Mouse (Mus musculus) embryo, embryonic 11.5 days (tissue): Measurements from ENCODE around the gene Snx33.
A peak's percentile ranks its signal among the peaks of the same experiment; 100 is the strongest.
"Not testable (repeated sequence)": the region's sequence is repeated elsewhere in the genome, so short reads cannot be mapped to it uniquely, and the experiment has no call there.

Experiments used
- DNase-seq: peaks from one replicate; pipeline ENCODE4 v3.0.0-alpha.2; 2012; ENCODE audit warnings: low read depth, low spot score

Snx33 gene

DNA sequence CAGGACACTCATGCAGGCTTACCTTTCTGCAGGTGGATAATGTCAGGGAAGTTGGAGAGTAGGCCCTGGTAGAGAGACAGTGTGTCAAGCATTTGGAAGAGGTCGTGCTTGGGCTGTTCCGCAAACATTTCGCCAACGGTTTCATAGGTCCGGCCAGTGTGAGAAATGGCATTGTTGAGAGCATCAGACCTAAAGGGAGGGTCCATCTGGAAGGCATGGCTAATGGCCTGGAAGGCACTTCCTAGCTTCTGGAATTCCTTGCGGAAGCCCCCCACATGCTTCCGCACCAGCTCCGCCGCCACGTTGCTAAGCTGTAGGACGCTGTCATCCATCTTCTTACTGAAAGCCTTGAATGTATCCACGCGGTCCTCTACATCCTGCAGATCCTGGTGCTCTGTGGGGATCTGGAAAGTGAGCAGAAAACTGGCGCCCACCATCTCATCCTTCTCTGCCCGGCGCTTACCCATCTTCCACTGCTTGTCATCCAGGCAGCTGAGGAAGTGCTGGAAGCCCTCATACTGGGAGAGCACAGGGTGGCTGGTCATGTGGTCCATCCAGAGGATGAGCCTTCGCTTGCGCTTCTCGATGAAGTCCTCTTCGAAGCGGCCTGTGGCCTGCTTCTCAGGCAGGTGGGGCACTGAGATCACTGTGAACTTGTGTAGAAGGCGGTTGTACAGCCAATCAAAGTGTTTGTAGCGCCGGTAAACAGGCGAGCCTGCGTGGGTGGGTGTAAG, 2.7 kb downstream of the Snx33 start:
- DNase-seq = no peak

- no peak for DNase-seq
Measured at GRCm38 (mm10) chr9:56924651-56925027, 3.5 kb downstream of the Snx33 start.

DNA sequence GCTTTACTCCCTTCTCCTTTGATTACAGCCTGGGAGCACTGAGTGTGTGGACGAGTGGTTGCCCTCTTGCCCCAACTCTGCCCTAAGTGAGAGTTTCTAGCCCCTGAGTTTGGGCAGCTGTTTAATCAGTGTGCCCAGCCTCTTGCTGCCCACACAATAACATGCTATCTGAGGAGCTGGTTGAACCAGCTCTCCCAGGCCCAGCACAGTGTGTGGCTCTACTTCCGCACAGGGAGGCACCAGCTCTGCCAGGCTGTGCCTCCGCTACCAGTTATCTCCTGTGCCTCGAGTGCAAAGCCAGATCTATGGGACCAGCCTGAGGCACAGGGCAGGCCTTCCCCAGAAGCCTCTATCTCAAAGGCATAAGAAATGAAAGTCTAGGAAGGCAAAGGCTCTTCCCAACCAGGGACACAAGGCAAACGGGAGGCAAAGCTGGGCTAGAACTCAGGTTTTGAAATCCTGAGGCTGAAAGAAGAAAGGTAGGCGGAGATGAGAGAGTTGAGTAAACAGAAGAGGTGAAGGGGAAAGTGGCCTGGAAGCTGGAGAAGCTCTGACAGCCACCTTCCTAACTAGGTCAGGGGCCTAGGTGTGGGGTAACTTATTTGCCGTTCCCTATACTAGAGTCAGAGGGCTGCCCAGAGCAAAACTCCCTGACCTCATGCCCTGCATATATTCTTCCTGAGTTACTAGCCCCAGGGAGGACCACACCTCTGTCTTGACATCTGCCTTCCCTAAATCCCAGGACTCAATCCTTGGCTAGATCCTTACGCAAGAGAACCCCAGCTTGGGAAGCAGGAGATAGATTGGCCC, 4.1 kb downstream of the Snx33 start:
- DNase-seq = no peak

GRCm38 (mm10) chr9:56922746-56923145, 5.4 kb downstream of the Snx33 start:
- no peak for DNase-seq

GRCm38 (mm10) chr9:56918466-56918865, 9.7 kb downstream of the Snx33 start:
- no peak for DNase-seq

GRCm38 (mm10) chr9:56917131-56917530, 11.0 kb downstream of the Snx33 start:
- no peak for DNase-seq

GRCm38 (mm10) chr9:56915695-56916410, 12.3 kb downstream of the Snx33 start:
- DNase-seq = no peak

DNA sequence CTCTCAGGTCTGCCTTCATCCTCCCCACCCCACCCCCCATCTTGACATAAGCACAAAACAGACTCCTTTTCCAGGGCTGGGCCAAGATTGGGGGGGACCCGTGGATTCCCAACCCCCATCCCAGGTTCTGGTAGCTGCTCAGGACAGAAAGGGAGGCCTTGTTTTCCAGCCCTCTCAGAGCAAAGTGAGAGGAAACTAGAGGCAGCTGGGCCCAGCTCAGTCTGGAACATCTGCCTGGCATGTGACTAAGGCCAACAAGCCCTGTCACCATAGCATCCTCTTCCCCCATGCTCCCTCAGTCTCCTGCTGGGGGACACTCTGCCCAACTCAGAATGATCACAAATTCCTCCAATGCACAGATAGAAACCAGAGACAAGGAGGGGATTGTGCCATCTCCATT, 13.1 kb downstream of the Snx33 start:
- no peak for DNase-seq

GRCm38 (mm10) chr9:56913991-56914390, 14.2 kb downstream of the Snx33 start:
- DNase-seq = no peak

DNA sequence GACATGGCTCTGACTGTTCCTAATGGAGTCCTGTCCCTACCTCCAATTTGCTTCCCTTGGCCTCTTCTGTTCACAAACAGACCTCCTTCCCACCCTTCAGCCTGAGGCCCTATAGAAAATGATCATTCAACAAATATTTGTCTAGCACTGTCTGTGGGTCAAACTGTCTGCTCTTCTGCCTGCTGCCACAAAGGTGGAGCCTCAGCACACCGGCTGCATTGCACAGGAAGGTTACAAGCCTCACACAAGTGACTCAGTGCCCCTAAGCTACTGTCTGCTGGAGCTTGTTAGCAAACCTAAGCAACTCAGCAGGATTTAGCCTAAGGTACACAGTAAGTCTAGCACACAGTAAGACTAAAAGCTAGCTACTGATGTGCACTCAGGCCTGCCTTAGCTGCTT, 17.2 kb downstream of the Snx33 start:
- DNase-seq = no peak

DNA sequence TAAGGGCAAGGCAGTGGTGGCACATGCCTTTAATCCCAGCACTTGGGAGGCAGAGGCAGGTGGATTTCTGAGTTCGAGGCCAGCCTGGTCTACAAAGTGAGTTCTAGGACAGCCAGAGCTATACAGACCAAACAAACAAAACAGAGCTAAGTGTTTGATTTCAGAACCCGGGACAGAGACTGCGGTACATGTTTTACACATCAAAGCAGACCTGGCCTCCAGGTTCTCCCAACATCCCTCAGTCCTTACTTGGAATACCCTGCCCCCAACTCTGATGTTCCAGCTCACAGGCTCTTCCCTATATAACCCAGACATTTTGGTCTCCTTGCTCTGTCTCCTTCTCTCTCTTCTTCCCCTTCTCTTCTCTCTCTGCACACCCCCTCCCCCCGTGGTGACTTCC, 18.2 kb downstream of the Snx33 start:
- DNase-seq = not testable (repeated sequence)

GRCm38 (mm10) chr9:56907549-56907948, 20.6 kb downstream of the Snx33 start:
- no peak for DNase-seq

DNA sequence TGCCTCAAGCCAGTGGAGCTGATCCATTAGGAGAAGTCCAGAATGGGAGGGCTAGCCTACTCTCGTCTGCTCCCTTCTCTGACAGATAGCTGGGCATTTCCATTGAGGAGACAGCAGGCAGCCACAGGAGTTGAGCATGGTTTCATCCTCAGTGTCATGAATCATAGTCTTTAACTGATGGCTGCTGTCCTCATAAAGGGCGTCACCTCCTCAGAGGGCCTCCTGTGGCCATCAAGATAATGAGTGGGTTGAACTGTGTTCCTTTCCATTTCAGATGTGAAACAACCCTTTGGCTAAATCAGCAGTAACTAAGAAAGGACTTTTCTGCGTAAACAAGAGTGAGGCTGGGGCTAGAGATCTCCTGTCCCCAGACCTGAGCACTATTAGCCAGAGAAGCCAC, 24.5 kb downstream of the Snx33 start:
- no peak for DNase-seq

DNA sequence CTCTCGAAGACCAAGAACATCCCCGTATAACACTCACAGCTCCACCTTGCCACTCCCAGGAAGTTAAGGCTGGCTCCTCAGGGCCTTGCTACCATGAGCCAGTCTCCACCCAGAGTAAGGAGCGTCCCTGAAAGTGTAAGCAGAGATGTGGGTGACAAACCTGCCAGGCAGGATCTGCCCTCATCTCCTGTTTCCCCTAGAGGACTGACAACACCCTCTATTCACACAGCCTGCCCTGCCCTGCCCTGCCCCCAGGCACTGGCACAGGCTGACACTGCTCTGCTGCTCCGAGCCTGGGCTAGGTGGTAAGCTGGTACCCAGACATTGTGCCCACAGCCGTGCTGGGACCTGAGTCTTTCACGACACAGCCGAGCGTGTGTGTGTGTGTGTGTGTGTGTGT, 27.0 kb downstream of the Snx33 start:
- no peak for DNase-seq

- DNase-seq = no peak
Measured at GRCm38 (mm10) chr9:56900571-56900970, 27.6 kb downstream of the Snx33 start.

GRCm38 (mm10) chr9:56900060-56900459, 28.1 kb downstream of the Snx33 start:
- DNase-seq = no peak

DNA sequence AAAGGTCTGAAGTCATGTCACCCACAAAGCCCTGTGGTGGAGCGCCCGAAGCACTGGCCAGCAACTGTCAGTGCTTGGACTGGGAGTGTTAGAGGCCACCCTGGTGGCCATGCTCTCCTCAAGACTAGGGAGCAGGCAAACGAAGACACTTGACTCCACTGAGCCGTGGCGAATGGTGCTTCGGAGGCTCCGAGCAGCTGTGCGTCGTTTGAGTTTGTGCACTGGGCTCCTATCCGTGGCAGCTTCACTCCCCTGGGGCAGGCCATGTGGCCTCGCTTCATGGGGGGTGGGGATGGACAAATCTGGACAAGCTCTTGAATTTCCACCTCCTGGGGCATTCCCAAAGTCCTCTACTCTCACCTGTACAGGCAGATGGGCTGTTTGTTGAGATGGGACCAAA, 28.8 kb downstream of the Snx33 start:
- DNase-seq = no peak

- no peak for DNase-seq
Measured at GRCm38 (mm10) chr9:56896779-56897178, 31.4 kb downstream of the Snx33 start.

DNA sequence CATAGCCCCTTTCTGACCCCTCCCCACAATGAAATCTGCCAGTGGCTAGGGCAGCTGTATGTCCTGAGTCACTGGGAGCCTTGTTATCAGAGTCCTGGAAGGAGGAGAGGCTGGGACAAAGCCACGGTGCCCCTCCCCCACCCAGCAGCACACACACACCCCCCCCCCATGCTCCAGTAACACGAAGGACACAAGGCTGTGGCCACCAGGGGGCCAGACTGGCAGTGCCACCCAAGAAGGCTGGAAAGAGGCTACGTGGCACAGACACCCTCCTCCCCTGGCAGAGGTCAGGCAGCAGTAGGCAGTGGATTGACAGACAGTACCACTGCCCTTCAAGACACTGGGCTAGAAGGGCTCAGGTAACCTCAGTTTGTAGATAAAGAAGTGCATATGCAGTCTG, 34.2 kb downstream of the Snx33 start:
- no peak for DNase-seq

- DNase-seq = no peak
Measured at GRCm38 (mm10) chr9:56893313-56893712, 34.9 kb downstream of the Snx33 start.

DNA sequence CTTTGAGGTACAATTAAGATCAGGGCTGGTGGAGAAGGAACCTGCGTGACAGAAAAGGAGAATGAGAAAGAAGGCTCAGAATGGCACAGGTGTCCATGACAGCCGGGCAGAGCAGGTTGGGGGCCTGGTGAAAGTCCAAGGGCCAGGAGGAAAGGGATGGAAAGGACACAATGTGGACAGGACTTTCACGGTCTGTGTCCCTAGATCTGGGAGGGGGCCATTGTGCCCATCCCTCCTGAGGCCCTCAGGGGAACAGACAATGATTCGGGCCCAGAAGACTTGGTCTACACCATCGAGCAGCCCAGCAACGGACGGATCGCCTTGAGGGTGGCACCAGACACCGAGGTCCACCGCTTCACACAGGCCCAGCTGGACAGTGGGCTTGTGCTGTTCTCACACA, 36.1 kb downstream of the Snx33 start:
- DNase-seq = no peak

DNA sequence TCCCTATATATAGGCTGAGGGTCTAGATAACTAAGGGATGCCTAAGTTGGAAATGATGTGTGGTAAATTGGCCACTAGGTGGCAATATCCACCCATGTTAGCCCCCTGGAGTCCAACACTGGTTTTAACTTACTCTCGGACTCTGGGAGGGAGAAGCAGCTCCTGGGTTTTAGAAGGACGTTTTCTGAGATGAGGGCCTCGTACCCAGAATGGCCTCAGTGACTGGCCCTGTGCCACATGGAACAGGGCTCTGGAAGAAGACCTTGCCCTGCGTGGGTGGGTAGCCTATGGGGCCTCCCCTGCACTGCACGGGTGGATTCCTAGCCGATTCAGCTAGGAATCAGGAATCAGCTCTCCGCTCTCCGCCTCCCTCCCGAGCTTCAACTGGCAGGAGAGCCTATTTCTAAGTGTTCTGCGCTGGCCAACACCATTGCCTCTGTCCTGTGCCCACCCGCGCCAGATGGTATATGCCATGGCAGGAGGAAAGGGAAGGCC, 36.6 kb downstream of the Snx33 start:
- peak; percentile 75 for DNase-seq
